Mouse (Mus musculus) midbrain, postnatal 0 days (tissue): ENCODE measurements around the gene Mgea5. TPM values are rescaled to one million over a fixed set of nuclear protein-coding genes. Genes with fewer than 3 reads are reported as not detected.
A peak's percentile ranks its signal among the peaks of the same experiment; 100 is the strongest.
"Not testable (repeated sequence)": the region's sequence is repeated elsewhere in the genome, so short reads cannot be mapped to it uniquely, and the experiment has no call there.

Experiments used
- ATAC-seq: fragments of 200-750 bp; cut with Nextera tagmentation; 2 replicates; pipeline ENCODE4 v1.8.0; 2017; ENCODE audit warnings: moderate number of reproducible peaks, mild to moderate bottlenecking, moderate TSS enrichment, moderate library complexity; ENCODE audit not compliant: low FRiP score
- DNase-seq: peaks from one replicate; pipeline ENCODE4 v3.0.0-alpha.2; 2015; ENCODE audit warnings: low spot score
- H3K27ac ChIP-seq: fragments of 300-500 bp; sonication (generic); 2 replicates; pipeline ENCODE4 v1.5.1; 2014; ENCODE audit warnings: low read depth, mild to moderate bottlenecking, low read length, mixed read lengths
- H3K27me3 ChIP-seq: fragments of 300-500 bp; sonication (generic); 2 replicates; pipeline ENCODE4 v1.6.1; 2014; ENCODE audit warnings: low read length, control low read depth, mixed read lengths; ENCODE audit not compliant: insufficient read depth
- H3K36me3 ChIP-seq: fragments of 300-500 bp; sonication (generic); 2 replicates; pipeline ENCODE4 v1.6.1; 2014; ENCODE audit warnings: low read length, control low read depth, mixed read lengths; ENCODE audit not compliant: insufficient read depth
- H3K4me1 ChIP-seq: fragments of 300-500 bp; sonication (generic); 2 replicates; pipeline ENCODE4 v1.6.1; 2014; ENCODE audit warnings: mild to moderate bottlenecking, control low read depth, antibody characterized with exemption, low read length, mixed read lengths; ENCODE audit not compliant: insufficient read depth
- H3K4me2 ChIP-seq: fragments of 300-500 bp; sonication (generic); 2 replicates; pipeline ENCODE4 v1.6.1; 2014; ENCODE audit warnings: low read depth, mild to moderate bottlenecking, low read length, mixed read lengths; ENCODE audit not compliant: poor library complexity, severe bottlenecking
- H3K4me3 ChIP-seq: fragments of 300-500 bp; sonication (generic); 2 replicates; pipeline ENCODE4 v1.5.1; 2014; ENCODE audit warnings: low read depth, mild to moderate bottlenecking, low read length, moderate library complexity
- H3K9ac ChIP-seq: fragments of 300-500 bp; sonication (generic); replicated peaks from 2 replicates; pipeline ENCODE4 v1.6.1; 2014; ENCODE audit warnings: mild to moderate bottlenecking, low read length, moderate library complexity, mixed read lengths; ENCODE audit not compliant: poor library complexity, severe bottlenecking
- H3K9me3 ChIP-seq: fragments of 300-500 bp; sonication (generic); 2 replicates; pipeline ENCODE4 v1.6.1; 2016; ENCODE audit warnings: low read length, control low read depth
- CTCF ChIP-seq: IDR thresholded peaks from 2 replicates; pipeline ENCODE4 v1.5.1; 2016; ENCODE audit warnings: antibody characterized with exemption, mild to moderate bottlenecking
- WGBS: fragments of 180-500 bp; shearing (Covaris S2); extraction: QIAGEN DNeasy Blood & Tissue Kit; methylation state at CpG from one replicate; pipeline ENCODE4 v1.1.7; 2014; 5-methylcytosine and 5-hydroxymethylcytosine counted together
- polyA plus RNA-seq: library from polyadenylated mRNA; unstranded; fragments of >200 nt; fragmentation: Nextera tagmentation; extraction: Ambion mirVana; gene quantifications from 2 replicates; pipeline ENCODE4 v1.2.1, GENCODE M21; 2015
- total RNA-seq: library from RNA; depleted of rRNA; stranded (reverse); fragments of >200 nt; gene quantifications from 2 replicates; pipeline ENCODE4 v1.2.3, GENCODE M21; 2014

Gene Mgea5
- total and polyA plus RNA-seq, 2 experiments from 2014 or later: 78.2 to 145 TPM

- Histone ChIP-seq H3K4me1 (peaks cover 6% of the 10 kb centered on the region; the same call in 1 of the 2 replicates), H3K4me2 (peak overlapping the region; percentile 63), H3K36me3 (no peaks in the 10 kb centered on the region), H3K4me3 (peak overlapping the region; percentile 38), H3K27me3 (no peaks in the 10 kb centered on the region), H3K9me3 (no peaks in the 10 kb centered on the region), H3K9ac (peak overlapping the region; percentile 54; the same call in 1 of the 2 replicates), H3K27ac (no peak overlapping the region)
- WGBS: 12% methylated on average over 8 of the region's 8 CpGs
- DNase-seq (peak; percentile 64), ATAC-seq (no peak)
- TF ChIP-seq CTCF: no peak
Measured at GRCm38 (mm10) chr19:45812673-45813252, 29.1 kb upstream of the Mgea5 start.

- 4% methylated on average over 16 of the region's 16 CpGs for WGBS
- Histone ChIP-seq H3K27me3 (no peaks in the 10 kb centered on the region), H3K9ac (peak overlapping the region; percentile 54), H3K27ac (peak overlapping the region; percentile 1; the same call in 1 of the 2 replicates), H3K4me1 (peaks cover 6% of the 10 kb centered on the region; the same call in 1 of the 2 replicates), H3K9me3 (no peaks in the 10 kb centered on the region), H3K36me3 (no peaks in the 10 kb centered on the region), H3K4me2 (peak overlapping the region; percentile 63), H3K4me3 (peak overlapping the region; percentile 38)
- ATAC-seq (peak; percentile 42; the same call in 1 of the 2 replicates), DNase-seq (peak; percentile 41)
- no peak for TF ChIP-seq CTCF
Measured at GRCm38 (mm10) chr19:45812115-45812514, 28.5 kb upstream of the Mgea5 start.

GRCm38 (mm10) chr19:45811028-45811674 is 27.5 kb upstream of the Mgea5 start:
- no peaks in the 10 kb centered on the region for H3K9me3 ChIP-seq
- no peak overlapping the region for H3K27ac ChIP-seq
- peaks cover 6% of the 10 kb centered on the region; the same call in 1 of the 2 replicates for H3K4me1 ChIP-seq
- TF ChIP-seq CTCF: no peak
- ATAC-seq: no peak
- no peaks in the 10 kb centered on the region for H3K36me3 ChIP-seq
- no peak overlapping the region for H3K4me3 ChIP-seq
- 74% methylated on average over 12 of the region's 12 CpGs for WGBS
- no peak overlapping the region for H3K4me2 ChIP-seq
- H3K27me3 ChIP-seq: no peaks in the 10 kb centered on the region
- H3K9ac ChIP-seq: no peak overlapping the region
- DNase-seq: no peak

- H3K4me3 ChIP-seq: no peak overlapping the region
Measured at GRCm38 (mm10) chr19:45807732-45808131, 24.1 kb upstream of the Mgea5 start.

GRCm38 (mm10) chr19:45805817-45806216 is 22.2 kb upstream of the Mgea5 start:
- not testable (repeated sequence) for ATAC-seq, H3K27ac ChIP-seq, H3K9ac ChIP-seq, H3K4me1 ChIP-seq, H3K4me2 ChIP-seq, H3K9me3 ChIP-seq, H3K4me3 ChIP-seq, DNase-seq, H3K27me3 ChIP-seq, H3K36me3 ChIP-seq
- 96% methylated on average over 6 of the region's 6 CpGs for whole genome bisulfite sequencing

More at GRCm38 (mm10) chr19:45807732-45808131, 24.1 kb upstream of the Mgea5 start:
- no peaks in the 10 kb centered on the region for H3K9me3 ChIP-seq
- H3K4me1 ChIP-seq: peaks cover 9% of the 10 kb centered on the region; the same call in 1 of the 2 replicates
- no peaks in the 10 kb centered on the region for H3K36me3 ChIP-seq
- H3K4me2 ChIP-seq: no peak overlapping the region
- TF ChIP-seq CTCF: no peak
- no peak for DNase-seq
- WGBS: 95% methylated on average over 4 of the region's 4 CpGs
- no peak overlapping the region for H3K27ac ChIP-seq
- H3K27me3 ChIP-seq: no peaks in the 10 kb centered on the region
- H3K9ac ChIP-seq: no peak overlapping the region
- ATAC-seq: no peak
